Mouse (Mus musculus) retina, postnatal 1 day (tissue): Measurements from ENCODE around the gene Tfap2b.
A peak's percentile ranks its signal among the peaks of the same experiment; 100 is the strongest.

Source experiments
- DNase-seq: peaks from one replicate; pipeline ENCODE4 v3.0.0-alpha.2; 2012

The Tfap2b gene

DNA sequence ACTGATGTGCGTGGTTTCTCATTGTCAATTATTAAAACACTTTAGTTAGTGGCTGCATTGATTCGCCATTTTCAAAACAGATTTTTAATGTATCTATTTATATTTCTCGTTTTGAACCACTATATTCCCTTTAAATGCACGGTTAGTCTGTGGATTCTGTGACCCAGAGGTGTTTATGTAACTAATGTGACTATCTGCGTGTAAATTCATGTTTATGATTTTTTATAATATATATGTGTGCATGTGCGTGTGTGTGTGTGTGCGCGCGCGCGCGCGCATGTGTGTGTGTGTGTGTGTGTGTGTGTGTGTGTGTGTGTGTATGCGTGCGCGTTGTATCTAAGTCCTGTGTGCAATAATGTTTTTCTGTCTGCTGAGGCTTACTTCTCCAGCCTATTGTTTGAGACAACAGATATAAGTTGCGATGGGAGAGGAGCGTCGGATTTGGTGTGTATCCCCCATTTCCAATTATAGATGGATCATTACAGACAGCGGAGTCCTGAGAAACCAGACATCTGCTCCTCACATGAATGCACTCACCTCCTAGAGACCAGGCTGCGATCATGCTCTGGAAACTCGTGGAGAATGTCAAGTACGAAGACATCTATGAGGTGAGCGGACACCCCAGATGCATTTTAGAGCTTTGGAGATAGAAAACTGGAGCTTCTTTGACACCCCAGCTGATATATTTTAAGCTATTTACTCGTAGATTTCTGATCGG lies at the start of gene Tfap2b:
Tfap2b (plus strand) TSS at position 274 of the 718 bp plus-strand sequence.
- DNase-seq: peak; percentile 86

DNA sequence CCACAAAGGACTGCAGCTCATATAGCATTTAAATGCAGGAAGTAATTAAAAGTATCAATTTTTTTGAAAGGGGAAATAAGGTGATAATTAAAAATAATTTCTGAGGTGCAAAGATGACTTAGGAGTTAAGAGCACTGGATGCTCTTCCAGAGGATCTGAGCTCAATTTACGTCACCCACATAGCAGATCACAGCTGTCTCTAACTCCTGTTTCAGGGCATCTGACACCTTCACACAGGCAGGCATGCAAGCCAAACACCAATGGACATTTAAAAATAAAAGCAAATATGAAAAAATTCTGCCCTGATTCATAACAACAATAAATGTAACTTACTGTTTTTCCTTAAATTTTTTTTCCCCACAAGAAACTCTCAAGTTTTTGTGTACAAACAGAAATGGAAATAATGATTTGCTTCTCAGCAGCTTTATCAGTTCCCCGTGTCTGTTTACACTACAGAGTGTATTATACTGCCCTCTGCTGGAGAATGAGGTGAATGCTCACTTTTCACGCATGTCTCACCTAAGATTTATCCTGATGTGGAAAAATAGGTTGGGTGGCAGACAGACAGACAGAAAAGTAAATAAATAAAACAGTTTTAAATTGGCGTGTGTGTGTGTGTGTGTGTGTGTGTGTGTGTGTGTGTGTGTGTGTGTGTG lies 29.8 kb upstream of the Tfap2b start:
- peak; percentile 70 for DNase-seq

DNA sequence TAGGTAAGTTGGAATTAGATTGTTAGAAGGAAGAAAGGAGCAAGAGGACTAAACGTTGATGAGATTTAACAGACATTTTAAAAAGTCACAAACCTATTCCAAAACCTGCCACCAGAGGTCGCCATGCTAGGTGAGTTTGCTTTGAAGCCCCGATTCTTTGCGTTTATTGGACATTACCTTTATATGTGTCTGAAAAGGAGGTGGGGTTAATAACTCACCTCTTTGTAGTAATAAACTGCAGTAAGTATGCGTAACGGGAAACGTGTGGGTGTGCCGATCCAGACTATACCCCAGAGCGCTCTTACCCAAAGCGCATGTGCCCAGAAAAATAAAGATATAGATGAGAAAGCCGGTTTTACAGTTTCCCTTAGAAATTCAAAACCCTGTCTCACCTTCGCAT lies 3.1 kb upstream of the Tfap2b start:
- DNase-seq: peak; percentile 72

DNA sequence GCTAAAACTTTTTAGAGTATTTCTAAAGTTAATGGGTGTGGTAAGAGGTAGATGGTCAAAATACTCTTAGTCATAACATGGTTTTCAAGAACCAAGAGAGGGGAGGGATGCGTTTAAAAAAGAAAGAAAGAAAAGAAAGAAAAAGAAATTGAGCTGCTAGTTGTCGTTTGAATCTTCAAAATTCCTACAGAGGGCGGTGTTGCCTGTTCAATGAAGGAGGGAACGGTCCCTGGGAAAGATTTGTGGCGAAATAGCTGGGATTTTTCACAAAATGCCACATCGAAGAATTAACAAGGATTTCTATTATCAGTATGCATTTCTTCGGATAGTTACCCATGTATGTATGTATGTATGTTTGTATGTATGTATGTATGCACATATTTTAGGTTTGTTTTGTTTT lies 2.5 kb upstream of the Tfap2b start:
- peak; percentile 78 for DNase-seq

DNA sequence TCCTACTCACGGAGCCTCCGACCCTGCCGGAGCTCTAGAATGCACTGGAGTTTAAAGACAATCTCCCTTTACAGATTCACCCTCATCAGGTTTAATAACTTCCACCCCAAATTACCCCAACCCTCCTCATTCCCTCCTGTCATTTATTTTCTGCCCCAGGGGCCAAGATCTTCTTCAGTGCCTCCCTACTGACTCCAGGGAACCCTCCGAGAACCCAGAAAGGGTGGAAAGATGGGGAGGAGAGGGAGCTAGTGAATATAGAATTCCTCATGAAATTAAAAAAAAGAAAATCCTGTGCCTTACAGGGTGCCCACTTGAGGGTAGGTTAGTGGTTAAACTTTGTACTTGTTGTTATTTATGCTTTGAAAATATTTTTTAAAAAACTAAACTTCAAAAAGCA lies 1.1 kb upstream of the Tfap2b start:
- peak; percentile 14 for DNase-seq

DNA sequence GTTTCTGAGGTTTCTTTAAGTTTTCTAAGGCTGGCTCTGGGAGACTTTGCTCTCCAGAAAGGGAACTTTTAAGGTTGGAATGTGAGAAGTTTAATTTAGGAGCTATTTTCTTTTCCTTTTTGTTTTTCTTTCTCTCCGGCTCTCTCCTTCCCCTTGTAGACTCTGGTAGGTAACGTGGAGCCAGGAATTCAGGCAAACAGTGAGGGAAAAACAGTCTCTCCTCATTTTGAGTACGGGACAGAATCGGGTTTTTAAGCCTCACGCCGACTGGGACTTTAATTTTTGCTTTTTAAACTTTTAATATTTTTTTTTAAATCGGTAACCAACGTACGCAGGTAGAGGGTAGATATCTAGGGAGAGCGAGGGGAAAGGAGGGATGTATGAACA lies 638 bp downstream of the Tfap2b start:
- DNase-seq: no peak

DNA sequence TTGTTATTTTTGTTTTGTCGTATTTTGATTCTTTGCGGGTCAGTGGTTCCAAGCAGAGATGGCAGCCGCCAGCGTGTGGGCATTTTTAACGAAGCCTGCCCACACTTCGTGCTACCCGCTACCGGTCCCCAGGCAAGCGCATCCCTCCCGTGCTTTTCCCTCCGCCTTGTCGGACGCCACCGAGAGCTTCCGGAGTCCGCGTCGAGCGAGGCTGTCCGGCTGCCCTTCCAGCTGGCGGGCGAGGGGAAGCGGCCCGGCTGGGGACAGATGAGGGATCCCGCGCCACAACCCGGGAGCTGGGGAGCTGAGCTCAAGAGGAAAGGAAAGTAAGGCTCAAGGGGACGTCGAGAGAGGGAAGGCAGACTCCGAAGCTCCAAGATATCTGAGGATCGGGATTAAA lies 1.1 kb downstream of the Tfap2b start:
- DNase-seq: peak; percentile 79

DNA sequence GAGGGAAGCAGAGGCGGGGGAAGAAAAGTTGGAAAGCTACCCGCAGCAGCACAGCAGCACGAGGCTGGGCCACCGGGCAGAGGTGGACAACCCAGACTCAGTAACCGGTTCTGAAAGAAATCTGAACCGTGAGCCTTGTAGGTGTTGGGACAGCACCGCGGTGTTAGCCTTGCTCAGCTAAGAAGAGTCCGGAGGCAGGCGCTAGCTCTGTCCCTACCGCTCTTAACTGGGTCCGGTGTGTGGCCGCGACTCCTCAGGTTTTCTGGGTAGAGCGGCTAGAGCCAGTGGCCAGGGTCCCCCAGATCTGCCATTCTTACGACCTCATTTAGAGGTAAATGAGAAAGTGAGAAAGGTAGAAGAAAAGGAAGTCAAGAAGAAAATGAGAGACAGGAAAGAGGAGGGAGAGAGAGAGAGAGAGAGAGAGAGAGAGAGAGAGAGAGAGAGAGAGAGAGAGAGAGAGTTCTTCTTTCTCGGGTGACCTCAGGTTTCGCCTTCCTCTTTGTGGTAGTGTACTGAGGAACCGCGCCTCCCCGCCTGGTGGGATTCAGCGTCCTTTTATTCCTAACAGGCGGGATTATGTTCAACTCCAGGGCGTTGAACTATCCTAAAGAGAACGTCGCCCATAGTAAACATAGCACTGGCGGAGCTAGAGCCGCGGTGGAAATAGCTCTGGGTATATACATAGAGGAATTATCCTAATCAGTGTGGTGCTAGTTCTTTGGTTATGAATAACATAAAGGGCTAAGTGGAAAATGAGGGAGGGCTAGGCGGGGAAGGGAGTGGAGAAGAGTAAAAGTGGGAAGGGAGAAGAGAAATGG lies 1.7 kb downstream of the Tfap2b start:
- peak; percentile 47 for DNase-seq

DNA sequence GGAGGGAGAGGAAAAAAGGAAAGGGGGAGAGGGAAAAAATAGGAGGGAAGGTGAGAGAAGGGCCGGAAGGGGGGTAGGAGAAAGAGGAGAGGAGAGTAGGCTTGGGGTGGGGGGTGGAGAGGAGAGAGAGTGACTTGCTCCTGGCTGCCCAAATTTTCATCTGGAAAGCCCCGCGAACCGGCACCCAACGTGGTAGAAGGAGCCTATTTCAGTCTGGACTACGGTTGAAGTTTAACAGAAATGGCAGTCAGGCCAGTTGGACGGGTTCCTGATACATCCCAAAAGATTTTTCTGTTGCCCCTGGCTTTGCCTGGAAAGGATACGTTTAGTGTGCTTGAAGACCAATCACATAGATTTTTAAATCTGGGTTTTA lies 2.3 kb downstream of the Tfap2b start:
- no peak for DNase-seq

DNA sequence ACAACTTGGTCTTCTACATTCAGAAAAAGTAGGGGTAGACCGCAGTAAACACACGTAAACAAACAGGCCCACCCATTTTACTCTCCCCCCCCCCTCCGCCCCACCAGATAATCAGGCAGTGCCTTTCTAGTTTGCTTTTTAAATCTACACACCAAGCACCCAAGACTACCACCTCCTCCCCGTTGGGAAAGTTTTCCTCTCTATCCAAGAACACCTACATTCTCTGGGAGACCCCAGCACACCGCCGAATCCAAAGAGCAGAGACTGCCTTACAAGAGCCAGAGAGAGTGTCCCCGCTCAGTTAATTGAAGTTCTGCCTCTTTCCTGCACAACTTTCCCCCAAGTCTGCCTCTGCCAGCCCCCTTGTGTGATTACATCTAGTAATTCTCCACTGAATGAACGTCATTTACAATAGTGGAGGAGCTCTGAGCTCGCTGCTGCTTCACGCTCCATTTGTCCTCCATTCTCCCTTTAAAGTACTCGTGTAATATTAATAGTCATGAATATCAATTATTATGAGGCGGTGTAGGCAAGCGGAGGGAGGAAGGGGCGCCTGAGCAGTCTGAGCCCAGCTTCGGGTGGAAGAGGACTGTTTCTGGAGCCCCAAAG lies 2.9 kb downstream of the Tfap2b start:
- peak; percentile 66 for DNase-seq

DNA sequence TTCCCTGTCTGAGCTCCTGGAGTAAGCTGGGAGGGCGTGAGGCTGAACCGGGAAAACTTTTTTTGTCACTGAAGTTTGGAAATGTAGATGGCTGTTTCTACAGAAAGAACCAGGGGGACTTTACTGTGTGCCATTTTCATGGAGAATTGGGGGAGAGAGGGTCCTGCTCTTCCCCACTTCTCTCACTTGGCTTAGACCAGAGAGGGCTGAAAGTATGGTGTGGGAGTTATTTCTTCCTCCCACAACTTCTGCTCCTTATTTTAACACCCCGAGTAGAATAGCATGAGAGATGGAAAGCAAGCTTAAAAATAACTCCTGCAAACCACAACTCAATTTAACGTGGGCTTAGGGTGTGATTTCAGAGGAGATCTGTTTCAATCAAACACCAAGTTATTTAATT lies 4.0 kb downstream of the Tfap2b start:
- peak; percentile 31 for DNase-seq

DNA sequence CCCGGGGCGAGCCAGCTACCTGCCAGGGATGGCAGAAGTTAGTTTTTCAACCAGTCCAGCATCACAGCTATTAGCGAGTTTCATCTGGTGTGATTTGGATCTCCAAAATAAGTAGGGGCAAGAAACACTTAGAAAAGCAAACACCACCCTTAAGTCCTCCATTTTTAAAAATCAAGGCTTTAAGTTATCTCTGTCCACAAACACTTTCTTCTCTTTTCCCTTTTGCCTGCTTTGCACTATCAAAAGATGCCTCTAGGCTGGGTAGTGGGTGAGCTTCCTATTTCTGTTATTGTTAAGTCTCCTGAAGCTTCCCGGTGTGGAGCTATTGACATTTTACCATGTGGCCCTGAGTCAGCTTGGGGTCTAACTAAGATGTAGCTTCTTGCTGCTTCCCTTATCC lies 4.5 kb downstream of the Tfap2b start:
- peak; percentile 16 for DNase-seq

DNA sequence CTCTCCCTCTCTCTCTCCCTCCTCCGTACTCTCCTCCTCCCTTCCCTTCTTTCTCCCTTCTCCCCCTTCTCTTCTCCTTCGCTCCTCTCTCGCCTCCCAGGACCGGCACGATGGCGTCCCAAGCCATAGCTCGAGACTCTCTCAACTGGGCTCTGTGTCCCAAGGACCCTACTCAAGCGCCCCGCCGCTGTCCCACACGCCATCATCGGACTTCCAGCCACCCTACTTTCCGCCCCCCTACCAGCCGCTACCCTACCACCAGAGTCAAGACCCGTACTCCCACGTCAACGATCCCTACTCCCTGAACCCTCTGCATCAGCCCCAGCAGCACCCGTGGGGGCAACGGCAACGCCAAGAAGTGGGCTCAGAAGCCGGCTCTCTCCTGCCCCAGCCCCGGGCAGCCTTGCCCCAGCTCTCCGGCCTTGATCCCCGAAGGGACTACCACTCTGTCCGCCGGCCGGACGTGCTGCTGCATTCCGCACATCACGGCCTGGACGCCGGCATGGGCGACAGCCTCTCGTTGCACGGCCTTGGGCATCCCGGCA lies 5.2 kb downstream of the Tfap2b start:
- DNase-seq: peak; percentile 19

DNA sequence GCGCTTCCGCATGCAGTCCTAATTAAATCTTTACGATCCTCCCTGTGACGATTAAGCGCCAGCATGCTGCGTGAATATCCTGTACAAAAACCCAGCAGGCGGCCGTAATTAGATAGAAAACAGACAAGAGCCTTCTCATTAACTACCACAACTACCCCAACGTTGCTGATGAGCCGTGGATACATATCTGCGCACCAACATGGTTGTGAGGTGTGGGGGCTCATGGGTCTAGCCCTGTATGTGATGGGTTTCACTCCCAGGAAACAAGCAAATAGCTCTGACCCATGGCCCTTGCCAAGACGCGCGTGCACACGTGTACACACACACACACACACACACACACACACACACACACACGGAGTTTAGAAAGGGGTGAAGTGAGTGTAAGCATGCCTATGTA lies 8.7 kb downstream of the Tfap2b start:
- DNase-seq: peak; percentile 87

DNA sequence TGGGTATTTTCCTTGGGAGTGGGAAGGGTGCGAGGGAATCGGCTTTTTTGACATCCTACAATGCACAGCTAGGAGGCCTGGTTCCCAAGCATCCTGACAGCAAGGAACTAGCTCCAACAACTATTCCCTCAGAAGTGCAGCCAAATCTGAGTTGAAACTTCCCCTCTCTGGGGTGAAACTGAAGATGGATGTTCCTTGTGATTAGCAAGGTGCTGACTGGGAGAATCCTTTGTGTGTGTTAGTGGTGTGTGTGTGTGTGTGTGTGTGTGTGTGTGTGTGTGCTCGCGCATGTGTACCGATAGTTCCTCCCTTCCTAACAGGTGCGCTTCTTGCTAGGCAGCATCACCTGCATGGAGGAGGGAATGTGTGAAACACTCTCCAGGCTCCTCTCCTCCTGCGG lies 9.5 kb downstream of the Tfap2b start:
- peak; percentile 11 for DNase-seq

DNA sequence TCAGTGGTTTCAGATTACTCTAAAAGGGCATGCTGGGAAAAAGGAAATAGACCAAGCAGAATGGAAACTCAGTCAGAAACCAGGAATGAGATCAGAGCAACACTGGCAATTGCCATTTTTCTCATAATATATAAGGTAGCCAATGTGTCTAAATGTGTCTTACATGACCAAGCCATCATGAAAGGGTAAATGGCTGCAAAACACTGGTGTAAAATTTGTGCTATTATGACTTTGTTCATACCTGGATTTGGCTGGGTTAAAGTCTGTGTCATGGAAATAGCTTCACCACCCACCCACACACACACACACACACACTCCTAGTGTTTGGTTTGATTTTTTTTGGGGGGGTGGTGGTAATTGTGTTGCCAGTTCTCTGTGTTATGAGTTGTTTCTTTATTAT lies 10.7 kb downstream of the Tfap2b start:
- peak; percentile 3 for DNase-seq

DNA sequence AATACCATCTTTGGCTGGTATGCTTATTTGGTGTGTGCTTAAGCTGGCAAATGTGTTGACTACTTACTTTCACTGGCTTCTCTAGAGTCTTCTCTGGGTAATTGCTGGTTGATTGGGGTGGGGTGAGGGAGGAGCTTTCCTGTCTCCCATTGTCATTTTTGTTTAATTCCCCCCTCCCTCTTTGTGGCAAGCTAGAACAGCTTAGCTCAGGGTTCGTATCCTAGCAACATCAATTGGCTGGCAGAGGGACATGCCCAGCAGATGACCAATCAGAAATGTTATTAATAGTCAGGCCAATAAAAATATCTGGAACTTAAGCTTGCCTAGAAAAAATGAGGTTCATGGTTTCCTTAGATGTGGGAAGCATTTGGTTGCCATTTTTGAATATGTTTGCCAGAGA lies 11.8 kb downstream of the Tfap2b start:
- DNase-seq: peak; percentile 70

DNA sequence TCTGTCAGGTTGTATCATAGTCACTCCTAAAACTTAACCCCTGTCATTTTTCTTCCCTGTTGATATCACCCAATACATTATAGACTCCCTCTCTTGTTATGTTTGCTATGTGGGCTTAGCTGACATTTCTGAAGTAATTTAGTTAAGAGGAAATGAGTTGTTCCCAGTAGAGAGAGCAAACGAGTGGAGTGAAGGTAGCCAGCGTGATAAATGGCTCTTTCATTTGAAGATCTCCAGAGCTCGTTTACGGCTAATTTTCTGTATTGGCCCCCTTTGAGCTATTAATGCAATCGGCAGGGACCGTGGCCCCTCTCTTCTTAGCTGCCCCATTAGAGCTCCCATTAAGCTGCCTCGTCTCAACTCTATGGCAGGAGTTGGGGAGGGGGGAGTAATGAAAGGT lies 12.9 kb downstream of the Tfap2b start:
- no peak for DNase-seq

DNA sequence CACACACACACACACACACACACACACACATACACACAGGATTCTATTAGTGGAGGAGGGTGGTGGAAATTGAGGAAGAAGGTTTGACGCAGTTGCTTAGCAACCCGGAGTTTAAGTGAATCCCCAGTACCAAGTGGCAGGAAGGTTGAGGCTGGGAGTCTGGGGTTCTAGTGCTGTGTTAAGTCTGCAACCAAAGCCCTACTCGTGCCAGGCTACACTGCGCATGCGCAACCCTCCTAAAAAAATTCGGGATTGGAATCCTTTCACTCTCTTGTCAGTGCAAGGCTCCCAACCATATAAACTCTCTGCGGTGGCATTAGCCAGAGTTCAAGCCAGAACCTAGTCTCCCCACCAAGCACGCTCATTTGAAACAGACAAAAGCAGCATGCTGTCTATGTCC lies 18.0 kb downstream of the Tfap2b start:
- DNase-seq: no peak

DNA sequence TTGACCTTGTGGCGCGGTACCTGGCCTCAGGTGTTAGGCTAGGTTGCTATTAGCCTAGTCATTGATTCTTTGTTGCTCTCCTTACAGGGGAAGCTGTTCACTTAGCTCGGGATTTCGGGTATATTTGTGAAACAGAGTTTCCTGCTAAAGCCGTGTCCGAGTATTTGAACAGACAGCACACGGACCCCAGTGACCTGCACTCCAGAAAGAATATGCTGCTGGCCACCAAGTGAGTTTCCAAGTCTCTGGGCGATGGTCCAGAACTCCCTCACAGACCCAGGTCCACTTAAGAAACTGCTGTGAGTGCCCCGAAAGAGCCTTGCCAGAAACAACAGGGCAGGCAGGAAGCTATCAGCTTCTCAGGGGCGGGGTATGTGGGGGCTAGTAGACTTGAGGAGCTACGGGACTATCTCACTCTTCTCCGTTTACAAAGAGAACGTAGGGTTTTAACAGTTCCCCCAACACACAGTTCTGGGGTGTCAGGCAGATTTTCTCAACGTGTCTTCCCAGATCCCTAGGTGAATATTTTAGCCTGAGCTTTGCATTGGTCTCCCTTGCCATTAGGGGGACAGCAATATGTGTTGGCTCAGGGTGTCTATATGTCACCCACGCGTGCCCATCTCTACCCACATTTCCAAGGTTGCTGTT lies 22.3 kb downstream of the Tfap2b start:
- DNase-seq: no peak

DNA sequence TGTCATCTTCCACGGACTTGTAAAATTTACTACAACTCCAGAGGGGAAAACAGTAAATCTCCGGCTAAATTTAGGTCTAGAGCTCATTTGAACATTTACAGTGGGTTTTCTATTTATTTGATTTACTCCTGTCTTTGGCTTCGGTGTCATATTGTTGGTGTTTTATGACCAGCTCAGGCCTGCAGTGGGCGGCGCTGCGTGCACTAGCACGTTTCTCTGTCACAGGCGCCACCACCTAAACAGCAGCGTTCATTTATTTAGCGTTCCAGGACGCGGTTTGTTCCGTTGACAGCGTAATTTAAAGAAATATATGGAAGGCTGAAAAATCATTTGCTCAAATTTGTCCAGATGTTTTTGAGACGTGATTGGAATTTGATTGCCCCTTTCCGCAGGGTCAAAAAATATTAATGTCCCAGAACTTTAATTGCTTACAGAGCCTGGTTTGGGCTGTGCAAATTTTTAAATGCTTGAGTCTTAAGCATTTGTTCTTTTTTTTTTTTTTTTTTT lies 22.9 kb downstream of the Tfap2b start:
- no peak for DNase-seq

DNA sequence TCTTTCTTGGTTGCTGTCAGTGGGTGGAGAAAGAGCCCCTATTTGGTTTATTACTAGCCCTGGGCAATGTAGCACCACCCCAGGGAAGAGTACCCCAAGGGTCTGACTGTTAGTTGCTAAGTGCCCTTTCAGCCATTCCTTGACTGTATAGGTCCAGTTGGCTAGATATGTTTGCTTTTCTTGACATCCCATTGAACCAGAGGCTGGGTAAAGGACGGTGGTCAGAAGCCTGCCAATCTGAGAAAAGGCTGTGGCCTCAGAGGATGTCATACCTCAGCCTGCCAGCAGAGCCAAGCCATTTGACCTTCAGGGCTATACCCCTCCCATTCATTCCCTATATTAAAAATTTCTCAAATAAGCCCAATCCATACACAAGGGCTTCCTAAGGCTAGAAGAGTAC lies 24.0 kb downstream of the Tfap2b start:
- DNase-seq: no peak

DNA sequence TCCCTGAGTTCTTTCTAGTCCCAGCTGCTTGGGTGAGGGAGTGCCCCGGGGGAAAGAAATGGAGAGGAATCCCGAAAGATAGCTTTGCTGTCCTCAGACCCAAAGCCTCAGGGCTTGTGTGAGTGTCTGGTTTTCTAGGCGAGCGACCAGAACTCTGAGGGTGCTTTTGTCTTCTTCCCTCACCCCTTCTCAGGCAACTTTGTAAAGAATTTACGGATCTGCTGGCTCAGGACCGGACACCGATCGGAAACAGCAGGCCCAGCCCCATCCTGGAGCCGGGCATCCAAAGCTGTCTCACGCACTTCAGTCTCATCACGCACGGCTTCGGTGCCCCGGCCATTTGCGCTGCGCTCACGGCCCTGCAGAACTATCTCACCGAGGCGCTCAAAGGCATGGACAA lies 25.1 kb downstream of the Tfap2b start:
- peak; percentile 67 for DNase-seq
